Mouse (Mus musculus): ENCODE measurements around the gene BC049715. TPM values are rescaled to one million over a fixed set of nuclear protein-coding genes. Genes with fewer than 3 reads are reported as not detected.

BC049715 gene
- polyA plus RNA-seq, 2 experiments, result 0.73 to 1.9 TPM

DNA sequence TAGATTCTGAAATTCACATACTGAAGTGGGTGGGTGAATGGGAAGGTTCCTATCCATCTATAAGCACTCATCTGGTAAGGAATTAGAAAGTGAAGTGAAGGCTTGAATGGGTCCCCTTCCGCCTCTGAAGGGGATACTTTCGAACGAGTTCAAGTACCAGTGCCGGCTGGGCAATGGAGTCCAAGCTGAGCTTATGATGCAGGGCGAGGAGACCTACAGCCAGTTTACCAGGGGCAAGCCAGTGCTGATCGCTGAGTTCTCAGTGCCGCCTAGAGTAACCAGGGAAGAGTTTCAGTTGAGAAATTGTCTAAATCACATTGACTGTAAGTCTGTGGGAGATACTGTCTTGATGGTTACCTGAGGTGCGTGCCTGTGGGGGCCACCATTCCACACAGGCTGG lies 26.7 kb upstream of the BC049715 start:
- no peaks in the 10 kb centered on the region for H3K27me3 ChIP-seq (ENCODE audit: control insufficient read depth, insufficient read depth, low read length)
- no peak overlapping the region for H3K27ac ChIP-seq (replicated peaks; ENCODE audit: low read depth, low read length)
- peaks cover 9% of the 10 kb centered on the region for H3K4me1 ChIP-seq (ENCODE audit: control insufficient read depth, insufficient read depth, low read length)
- no peak for TF ChIP-seq POLR2A (IDR thresholded peaks at IDR 0.05; ENCODE audit: borderline replicate concordance, extremely low read depth, insufficient read depth, insufficient read length)
- DNase-seq (ENCODE audit: low spot score) (no peak), ATAC-seq (ENCODE audit: low FRiP score, low read depth) (no peak)
- H3K36me3 ChIP-seq (ENCODE audit: control insufficient read depth, insufficient read depth, low read length), result no peaks in the 10 kb centered on the region
- H3K9ac ChIP-seq (ENCODE audit: low read depth, low read length, severe bottlenecking), result no peak overlapping the region
- H3K9me3 ChIP-seq (ENCODE audit: control insufficient read depth, low read length), result no peaks in the 10 kb centered on the region
- no peak overlapping the region for H3K4me3 ChIP-seq (replicated peaks; ENCODE audit: low read length)
- 93% methylated on average over 8 of the region's 8 CpGs for WGBS
- H3K4me2 ChIP-seq (replicated peaks; ENCODE audit: low read depth, low read length, severe bottlenecking), result no peak overlapping the region

GRCm38 (mm10) chr6:136801274-136801673 lies 26.2 kb upstream of the BC049715 start:
- no peak overlapping the region for H3K27ac ChIP-seq (replicated peaks; ENCODE audit: low read depth, low read length)
- WGBS, result 84% methylated on average over 6 of the region's 6 CpGs
- no peak overlapping the region for H3K4me3 ChIP-seq (replicated peaks; ENCODE audit: low read length)
- no peaks in the 10 kb centered on the region for H3K9me3 ChIP-seq (ENCODE audit: control insufficient read depth, low read length)
- TF ChIP-seq POLR2A (IDR thresholded peaks at IDR 0.05; ENCODE audit: borderline replicate concordance, extremely low read depth, insufficient read depth, insufficient read length), result no peak
- ATAC-seq (ENCODE audit: low FRiP score, low read depth) (no peak), DNase-seq (ENCODE audit: low spot score) (no peak)
- no peaks in the 10 kb centered on the region for H3K27me3 ChIP-seq (ENCODE audit: control insufficient read depth, insufficient read depth, low read length)
- no peaks in the 10 kb centered on the region for H3K36me3 ChIP-seq (ENCODE audit: control insufficient read depth, insufficient read depth, low read length)
- peaks cover 9% of the 10 kb centered on the region for H3K4me1 ChIP-seq (ENCODE audit: control insufficient read depth, insufficient read depth, low read length)
- no peak overlapping the region for H3K4me2 ChIP-seq (replicated peaks; ENCODE audit: low read depth, low read length, severe bottlenecking)
- no peak overlapping the region for H3K9ac ChIP-seq (ENCODE audit: low read depth, low read length, severe bottlenecking)

DNA sequence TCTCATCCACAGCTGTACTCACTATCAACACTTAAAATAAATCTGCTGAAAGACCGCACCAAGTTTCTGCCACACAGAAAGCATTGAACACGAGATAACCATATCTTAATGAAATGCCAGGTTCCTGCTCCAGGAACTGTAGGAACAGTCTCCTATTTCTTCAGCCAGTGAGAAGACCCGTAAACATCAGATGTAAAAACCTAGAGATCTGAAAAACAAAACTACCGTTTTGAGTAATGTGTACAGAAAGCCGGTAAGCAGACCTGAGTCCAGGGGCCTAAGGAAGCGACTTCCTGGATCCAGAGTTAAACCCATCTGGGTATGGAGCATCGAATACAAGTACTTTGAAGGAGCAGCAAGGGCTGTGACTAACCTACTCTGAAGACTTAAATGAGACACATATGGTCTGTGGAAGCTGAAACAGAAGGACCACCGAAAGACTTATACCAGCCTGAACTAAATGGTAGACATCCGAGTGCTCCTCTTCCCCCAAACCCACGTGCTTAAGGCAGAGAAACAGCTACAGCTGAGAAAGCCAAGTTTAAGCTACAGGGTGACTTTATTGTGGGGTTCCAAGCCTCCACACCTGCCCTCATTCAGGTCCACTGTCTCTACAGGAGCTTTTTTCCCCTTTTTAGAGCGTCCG lies 24.2 kb upstream of the BC049715 start:
- Histone ChIP-seq H3K9ac (ENCODE audit: low read depth, low read length, severe bottlenecking) (peak overlapping the region; percentile 96), H3K36me3 (ENCODE audit: control insufficient read depth, insufficient read depth, low read length) (no peaks in the 10 kb centered on the region), H3K27ac (replicated peaks; ENCODE audit: low read depth, low read length) (peak overlapping the region; percentile 100), H3K4me1 (ENCODE audit: control insufficient read depth, insufficient read depth, low read length) (peaks cover 12% of the 10 kb centered on the region), H3K4me3 (replicated peaks; ENCODE audit: low read length) (peak overlapping the region; percentile 78), H3K9me3 (ENCODE audit: control insufficient read depth, low read length) (no peaks in the 10 kb centered on the region), H3K4me2 (replicated peaks; ENCODE audit: low read depth, low read length, severe bottlenecking) (peak overlapping the region; percentile 62), H3K27me3 (ENCODE audit: control insufficient read depth, insufficient read depth, low read length) (no peaks in the 10 kb centered on the region)
- DNase-seq (ENCODE audit: low spot score) (no peak), ATAC-seq (ENCODE audit: low FRiP score, low read depth) (peak; percentile 2; the same call in 1 of the 2 replicates)
- no peak for TF ChIP-seq POLR2A (IDR thresholded peaks at IDR 0.05; ENCODE audit: borderline replicate concordance, extremely low read depth, insufficient read depth, insufficient read length)
- WGBS, result 13% methylated on average over 12 of the region's 12 CpGs

DNA sequence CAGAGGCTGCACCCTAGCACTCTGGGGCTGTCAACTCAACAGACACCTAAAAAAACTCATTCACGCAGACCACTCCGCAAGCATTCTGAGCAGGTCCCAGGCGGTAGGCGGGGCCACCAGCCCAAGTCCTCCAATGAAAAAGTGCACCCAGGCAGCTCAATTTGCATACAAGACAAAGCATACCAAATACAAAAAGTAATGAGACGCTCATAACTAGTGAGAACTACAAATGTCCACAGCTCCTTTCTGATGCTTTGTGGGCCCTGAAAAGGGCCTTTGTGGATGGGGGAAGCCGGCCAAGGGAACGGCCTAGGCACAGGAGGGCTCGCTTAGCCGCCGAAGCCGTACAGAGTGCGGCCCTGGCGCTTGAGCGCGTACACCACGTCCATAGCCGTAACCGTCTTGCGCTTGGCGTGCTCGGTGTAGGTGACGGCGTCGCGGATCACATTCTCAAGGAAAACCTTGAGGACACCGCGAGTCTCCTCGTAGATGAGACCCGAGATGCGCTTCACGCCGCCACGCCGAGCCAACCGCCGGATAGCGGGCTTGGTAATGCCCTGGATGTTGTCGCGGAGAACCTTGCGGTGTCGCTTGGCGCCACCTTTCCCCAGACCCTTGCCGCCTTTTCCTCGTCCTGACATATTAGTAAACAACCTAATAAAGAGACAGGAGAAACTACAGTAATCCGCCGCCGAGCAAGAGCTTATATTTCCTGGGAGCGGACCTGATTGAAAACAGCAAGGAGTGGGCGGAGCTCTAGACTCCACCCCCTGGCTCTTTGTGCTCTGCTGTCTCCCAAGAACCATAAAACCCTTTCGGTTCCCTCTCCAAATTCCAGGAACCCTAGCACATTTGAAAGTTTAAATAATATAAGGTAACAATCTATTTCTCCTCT lies 23.4 kb upstream of the BC049715 start, which contains the start of gene Hist4h4:
Hist4h4 (minus strand) TSS at position 677 of the 895 bp plus-strand sequence.
- H3K27me3 ChIP-seq (ENCODE audit: control insufficient read depth, insufficient read depth, low read length), result no peaks in the 10 kb centered on the region
- peak within 1 kb of the TSS; percentile 62 for H3K4me2 ChIP-seq (replicated peaks; ENCODE audit: low read depth, low read length, severe bottlenecking)
- DNase-seq (ENCODE audit: low spot score), result peak; percentile 97
- no peaks in the 10 kb centered on the region for H3K36me3 ChIP-seq (ENCODE audit: control insufficient read depth, insufficient read depth, low read length)
- peak; percentile 98; the same call in 1 of the 2 replicates for TF ChIP-seq POLR2A (IDR thresholded peaks at IDR 0.05; ENCODE audit: borderline replicate concordance, extremely low read depth, insufficient read depth, insufficient read length)
- no peaks in the 10 kb centered on the region for H3K9me3 ChIP-seq (ENCODE audit: control insufficient read depth, low read length)
- WGBS, result under 1% methylated on average over 50 of the region's 50 CpGs
- H3K4me3 ChIP-seq (replicated peaks; ENCODE audit: low read length), result peak within 1 kb of the TSS; percentile 78
- peak within 1 kb of the TSS; percentile 96 for H3K9ac ChIP-seq (ENCODE audit: low read depth, low read length, severe bottlenecking)
- ATAC-seq (ENCODE audit: low FRiP score, low read depth), result peak; percentile 76
- H3K27ac ChIP-seq (replicated peaks; ENCODE audit: low read depth, low read length), result peak within 1 kb of the TSS; percentile 100
- peaks cover 15% of the 10 kb centered on the region for H3K4me1 ChIP-seq (ENCODE audit: control insufficient read depth, insufficient read depth, low read length)

DNA sequence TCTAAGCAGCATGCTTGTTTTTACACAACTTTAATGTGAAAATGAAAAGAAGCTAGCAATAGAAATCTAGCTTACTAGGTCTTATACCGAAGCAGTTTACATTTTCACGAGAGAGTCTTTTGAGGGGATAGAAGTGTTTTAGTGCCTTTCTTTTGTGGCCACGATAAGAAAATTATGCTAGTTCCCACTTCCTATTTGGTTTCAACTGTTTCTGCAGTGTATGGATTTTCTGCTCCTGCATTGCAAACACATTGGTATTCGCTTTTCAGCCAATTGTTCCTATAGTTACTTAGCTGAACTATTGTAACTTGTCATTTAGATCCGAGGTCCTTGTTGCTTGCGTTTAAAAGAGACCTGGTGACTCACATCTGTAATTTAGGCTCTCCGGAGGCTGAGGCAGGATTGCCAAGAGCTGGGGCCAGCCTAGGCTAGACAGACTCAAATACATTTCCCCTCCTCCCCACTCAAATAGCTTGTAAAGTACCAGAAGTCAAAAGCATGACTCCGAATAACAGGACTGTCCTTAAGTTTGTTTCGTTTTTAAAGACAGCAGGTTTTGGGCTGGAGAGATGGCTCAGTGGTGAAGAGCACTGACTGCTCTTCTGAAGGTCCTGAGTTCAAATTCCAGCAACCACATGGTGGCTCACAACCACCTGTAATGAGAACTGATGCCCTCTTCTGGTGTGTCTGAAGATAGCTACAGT lies 22.6 kb upstream of the BC049715 start:
- Histone ChIP-seq H3K9ac (ENCODE audit: low read depth, low read length, severe bottlenecking) (no peak overlapping the region; the same call in 1 of the 2 replicates), H3K27ac (replicated peaks; ENCODE audit: low read depth, low read length) (peak overlapping the region; percentile 100), H3K27me3 (ENCODE audit: control insufficient read depth, insufficient read depth, low read length) (no peaks in the 10 kb centered on the region), H3K4me1 (ENCODE audit: control insufficient read depth, insufficient read depth, low read length) (peaks cover 21% of the 10 kb centered on the region), H3K4me3 (replicated peaks; ENCODE audit: low read length) (peak overlapping the region; percentile 78), H3K9me3 (ENCODE audit: control insufficient read depth, low read length) (no peaks in the 10 kb centered on the region), H3K36me3 (ENCODE audit: control insufficient read depth, insufficient read depth, low read length) (no peaks in the 10 kb centered on the region), H3K4me2 (replicated peaks; ENCODE audit: low read depth, low read length, severe bottlenecking) (peak overlapping the region; percentile 62)
- DNase-seq (ENCODE audit: low spot score), result no peak
- no peak for ATAC-seq (ENCODE audit: low FRiP score, low read depth)
- no peak for TF ChIP-seq POLR2A (IDR thresholded peaks at IDR 0.05; ENCODE audit: borderline replicate concordance, extremely low read depth, insufficient read depth, insufficient read length)
- WGBS, result 26% methylated on average over 9 of the region's 9 CpGs

Data from limb, embryonic 14.5 days (tissue).